Mouse (Mus musculus) natural killer cell, adult 2 months (primary cell): ENCODE measurements around the gene Psmd3.
A peak's percentile ranks its signal among the peaks of the same experiment; 100 is the strongest.
"Not testable (repeated sequence)": the region's sequence is repeated elsewhere in the genome, so short reads cannot be mapped to it uniquely, and the experiment has no call there.

ENCODE experiments used
- DNase-seq, 2 experiments: peaks; one replicate each; pipeline ENCODE4 v3.0.0; 2022; ENCODE audit warnings: low spot score in 2 of 2

Psmd3 gene

GRCm38 (mm10) chr11:98717904-98718303 lies 35.5 kb downstream of the Psmd3 start:
- DNase-seq = peak; percentile 26 to 54

- no peak for DNase-seq
Observed at GRCm38 (mm10) chr11:98720756-98721155, 38.4 kb downstream of the Psmd3 start.

GRCm38 (mm10) chr11:98721458-98722226 lies 39.3 kb downstream of the Psmd3 start:
- DNase-seq = no peak

GRCm38 (mm10) chr11:98723098-98723497 lies 40.7 kb downstream of the Psmd3 start:
- no peak for DNase-seq

GRCm38 (mm10) chr11:98725926-98726506 lies 43.7 kb downstream of the Psmd3 start:
- DNase-seq = no peak

- peak; percentile 85 to 87 for DNase-seq
Observed at GRCm38 (mm10) chr11:98729119-98729588, 46.8 kb downstream of the Psmd3 start, which contains the start of gene Med24. Gene Med24 (minus strand): TSS chr11:98729435.

- DNase-seq = no peak
Observed at GRCm38 (mm10) chr11:98730727-98731126, 48.4 kb downstream of the Psmd3 start.

- DNase-seq = no peak
Observed at GRCm38 (mm10) chr11:98731134-98731533, 48.8 kb downstream of the Psmd3 start.

- no peak for DNase-seq
Observed at GRCm38 (mm10) chr11:98734020-98734419, 51.7 kb downstream of the Psmd3 start.

GRCm38 (mm10) chr11:98735111-98735510 lies 52.8 kb downstream of the Psmd3 start:
- no peak for DNase-seq

GRCm38 (mm10) chr11:98736176-98736575 lies 53.8 kb downstream of the Psmd3 start:
- DNase-seq = no peak

- DNase-seq = not testable (repeated sequence)
Observed at GRCm38 (mm10) chr11:98737220-98737619, 54.9 kb downstream of the Psmd3 start.

- DNase-seq = no peak
Observed at GRCm38 (mm10) chr11:98738428-98738911, 56.1 kb downstream of the Psmd3 start.

- DNase-seq = no peak
Observed at GRCm38 (mm10) chr11:98738925-98739324, 56.6 kb downstream of the Psmd3 start.

GRCm38 (mm10) chr11:98740026-98740392 lies 57.7 kb downstream of the Psmd3 start:
- DNase-seq = no peak

- peak in 1 of 2 experiments; percentile 23 for DNase-seq
Observed at GRCm38 (mm10) chr11:98740393-98741050, 58.2 kb downstream of the Psmd3 start, which contains the start of gene Thra. Gene Thra (plus strand): TSS chr11:98740638.

- no peak for DNase-seq
Observed at GRCm38 (mm10) chr11:98741051-98741620, 58.8 kb downstream of the Psmd3 start.

GRCm38 (mm10) chr11:98741622-98742396 lies 59.5 kb downstream of the Psmd3 start:
- DNase-seq = peak; percentile 52 to 65

- no peak for DNase-seq
Observed at GRCm38 (mm10) chr11:98742397-98743291, 60.3 kb downstream of the Psmd3 start.

GRCm38 (mm10) chr11:98743655-98744345 lies 61.4 kb downstream of the Psmd3 start:
- DNase-seq = no peak
